Mouse (Mus musculus) forebrain, embryonic 13.5 days (tissue): Measurements from ENCODE around the gene Ntsr2. TPM values are rescaled to one million over a fixed set of nuclear protein-coding genes. Genes with fewer than 3 reads are reported as not detected.
"Not testable (repeated sequence)": the region's sequence is repeated elsewhere in the genome, so short reads cannot be mapped to it uniquely, and the experiment has no call there.

Source experiments
- ATAC-seq: fragments of 200-750 bp; cut with Nextera tagmentation; 2 replicates; pipeline ENCODE4 v1.8.0; 2017
- H3K27ac ChIP-seq: fragments of 300-500 bp; sonication (generic); 2 replicates; pipeline ENCODE4 v1.5.1; 2015; ENCODE audit warnings: inconsistent platforms, mild to moderate bottlenecking, moderate library complexity
- H3K27me3 ChIP-seq: fragments of 300-500 bp; sonication (generic); 2 replicates; pipeline ENCODE4 v1.6.1; 2015; ENCODE audit warnings: mild to moderate bottlenecking, inconsistent platforms
- H3K36me3 ChIP-seq: fragments of 300-500 bp; sonication (generic); 2 replicates; pipeline ENCODE4 v1.6.1; 2015; ENCODE audit warnings: mild to moderate bottlenecking, inconsistent platforms; ENCODE audit not compliant: poor library complexity, severe bottlenecking
- H3K4me1 ChIP-seq: fragments of 300-500 bp; sonication (generic); 2 replicates; pipeline ENCODE4 v1.6.1; 2015; ENCODE audit warnings: inconsistent platforms
- H3K4me2 ChIP-seq: fragments of 300-500 bp; sonication (generic); 2 replicates; pipeline ENCODE4 v1.6.1; 2015; ENCODE audit warnings: inconsistent platforms, mild to moderate bottlenecking, moderate library complexity
- H3K4me3 ChIP-seq: fragments of 300-500 bp; sonication (generic); 2 replicates; pipeline ENCODE4 v1.5.1; 2015; ENCODE audit warnings: mild to moderate bottlenecking, inconsistent platforms
- H3K9ac ChIP-seq: fragments of 300-500 bp; sonication (generic); 2 replicates; pipeline ENCODE4 v1.6.1; 2015; ENCODE audit warnings: mild to moderate bottlenecking, inconsistent platforms
- H3K9me3 ChIP-seq: fragments of 300-500 bp; sonication (generic); replicated peaks from 2 replicates; pipeline ENCODE4 v1.6.1; 2016; ENCODE audit warnings: inconsistent platforms
- WGBS: fragments of 180-500 bp; shearing (Covaris S2); methylation state at CpG from one replicate; pipeline ENCODE4 v1.1.7; 2015; 5-methylcytosine and 5-hydroxymethylcytosine counted together
- polyA plus RNA-seq: library from polyadenylated mRNA; unstranded; fragments of >200 nt; fragmentation: Nextera tagmentation; extraction: Ambion mirVana; gene quantifications from 2 replicates; pipeline ENCODE4 v1.2.1, GENCODE M21; 2015

Ntsr2 gene
- polyA plus RNA-seq, 1 experiment from 2014 or later, result 0.99 TPM

- no peak overlapping the region for H3K27ac ChIP-seq
- no peak for ATAC-seq
- no peak overlapping the region for H3K4me3 ChIP-seq
- no peak overlapping the region for H3K9ac ChIP-seq
- no peak overlapping the region for H3K4me2 ChIP-seq
- peaks cover 8% of the 10 kb centered on the region for H3K4me1 ChIP-seq
- 76% methylated on average over 5 of the region's 5 CpGs for WGBS
- H3K36me3 ChIP-seq, result no peaks in the 10 kb centered on the region
- H3K9me3 ChIP-seq, result no peaks in the 10 kb centered on the region
- peaks cover 42% of the 10 kb centered on the region for H3K27me3 ChIP-seq
Observed at GRCm38 (mm10) chr12:16656906-16657875, 4.0 kb downstream of the Ntsr2 start.

DNA sequence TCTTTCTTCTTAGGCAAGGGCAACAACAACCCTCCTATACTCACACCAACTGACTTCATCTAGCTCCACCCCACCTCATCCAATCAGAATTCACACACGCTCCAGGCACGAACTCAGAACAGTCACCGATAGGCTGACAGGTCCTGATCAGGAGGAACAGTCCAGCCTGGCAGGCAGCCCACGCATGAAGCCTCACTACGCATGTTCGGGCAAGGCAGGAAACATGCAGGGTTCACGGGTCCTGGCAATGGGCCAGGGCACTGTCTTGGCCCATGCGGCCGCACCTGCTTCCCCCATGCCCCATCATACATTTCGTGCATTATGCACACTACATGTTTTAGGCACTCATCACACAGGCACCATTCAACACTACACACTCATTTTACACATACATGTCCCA lies 8.3 kb downstream of the Ntsr2 start:
- WGBS, result 85% methylated on average over 10 of the region's 10 CpGs
- no peak for ATAC-seq
- no peaks in the 10 kb centered on the region for H3K9me3 ChIP-seq

GRCm38 (mm10) chr12:16661936-16662335 lies 8.8 kb downstream of the Ntsr2 start:
- no peak overlapping the region for H3K4me2 ChIP-seq
- H3K9ac ChIP-seq, result no peak overlapping the region
- H3K9me3 ChIP-seq, result no peaks in the 10 kb centered on the region
- H3K36me3 ChIP-seq, result no peaks in the 10 kb centered on the region
- no peak overlapping the region for H3K27ac ChIP-seq
- 88% methylated on average over 2 of the region's 2 CpGs for WGBS
- H3K27me3 ChIP-seq, result no peaks in the 10 kb centered on the region
- no peaks in the 10 kb centered on the region for H3K4me1 ChIP-seq
- H3K4me3 ChIP-seq, result no peak overlapping the region
- no peak for ATAC-seq

More for the DNA sequence above, 8.3 kb downstream of the Ntsr2 start:
- Histone ChIP-seq H3K4me3 (no peak overlapping the region), H3K9ac (no peak overlapping the region), H3K36me3 (no peaks in the 10 kb centered on the region), H3K4me2 (no peak overlapping the region), H3K27me3 (0 out of 2 replicates have a peak, but pooled peaks cover 2% of the 10 kb centered on the region), H3K27ac (no peak overlapping the region), H3K4me1 (no peaks in the 10 kb centered on the region)

- Histone ChIP-seq H3K9me3 (no peaks in the 10 kb centered on the region), H3K4me2 (no peak overlapping the region), H3K4me3 (no peak overlapping the region), H3K36me3 (no peaks in the 10 kb centered on the region), H3K27ac (no peak overlapping the region), H3K9ac (no peak overlapping the region), H3K4me1 (no peaks in the 10 kb centered on the region), H3K27me3 (no peaks in the 10 kb centered on the region)
- WGBS, result 66% methylated on average over 6 of the region's 6 CpGs
- no peak for ATAC-seq
Observed at GRCm38 (mm10) chr12:16662955-16663585, 9.9 kb downstream of the Ntsr2 start.

DNA sequence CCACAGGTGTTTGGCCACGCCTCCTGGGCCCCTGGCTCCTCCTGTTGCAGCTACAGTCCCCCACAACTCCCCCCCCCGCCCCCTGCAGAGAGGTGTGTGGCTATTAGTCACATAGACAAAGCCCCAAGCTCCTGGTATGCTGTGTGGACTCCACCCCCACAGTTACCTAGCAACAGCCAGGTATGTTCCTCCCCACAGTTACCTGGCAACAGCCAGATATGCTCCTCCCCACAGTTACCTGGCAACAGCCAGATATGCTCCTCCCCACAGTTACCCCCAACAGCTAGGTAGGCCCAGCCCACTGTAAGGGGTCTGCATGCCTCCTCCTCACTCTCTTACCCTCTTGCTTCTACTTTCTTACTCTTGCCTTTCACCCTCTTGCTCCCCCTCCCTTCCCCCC lies 11.8 kb downstream of the Ntsr2 start:
- H3K4me2 ChIP-seq, result no peak overlapping the region
- no peak overlapping the region for H3K9ac ChIP-seq
- H3K27ac ChIP-seq, result no peak overlapping the region
- H3K36me3 ChIP-seq, result no peaks in the 10 kb centered on the region
- no peaks in the 10 kb centered on the region for H3K9me3 ChIP-seq
- peaks cover 5% of the 10 kb centered on the region; the same call in 1 of the 2 replicates for H3K4me1 ChIP-seq
- H3K4me3 ChIP-seq, result no peak overlapping the region
- WGBS, result 0% methylated on average over 1 of the region's 2 CpGs
- ATAC-seq, result no peak; the same call in 1 of the 2 replicates
- H3K27me3 ChIP-seq, result no peaks in the 10 kb centered on the region

DNA sequence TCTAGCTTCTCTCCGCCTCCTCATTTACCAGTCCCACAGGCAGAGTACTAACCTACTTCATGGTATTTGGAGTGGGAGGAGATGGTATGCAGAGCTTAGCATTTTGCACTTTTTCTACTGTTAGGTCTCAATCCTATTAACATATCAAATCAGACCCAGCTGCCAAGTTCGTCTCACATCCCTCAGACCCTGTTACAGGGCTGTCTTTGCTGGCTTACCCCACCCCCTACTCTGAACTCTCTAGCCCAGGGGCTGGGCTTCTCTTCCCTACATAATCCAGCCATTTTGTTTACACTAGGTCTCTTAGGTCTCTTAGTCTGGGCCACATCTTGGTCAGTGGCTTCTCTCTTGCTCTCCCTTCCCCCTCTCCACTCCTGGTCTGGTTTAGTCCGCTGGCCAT lies 16.0 kb downstream of the Ntsr2 start:
- Histone ChIP-seq H3K36me3 (no peaks in the 10 kb centered on the region), H3K27me3 (no peaks in the 10 kb centered on the region), H3K27ac (no peak overlapping the region), H3K4me1 (peaks cover 5% of the 10 kb centered on the region; the same call in 1 of the 2 replicates), H3K4me3 (no peak overlapping the region), H3K9me3 (no peaks in the 10 kb centered on the region), H3K4me2 (no peak overlapping the region), H3K9ac (no peak overlapping the region)
- no peak for ATAC-seq
- WGBS, result 74% methylated on average over 3 of the region's 3 CpGs

DNA sequence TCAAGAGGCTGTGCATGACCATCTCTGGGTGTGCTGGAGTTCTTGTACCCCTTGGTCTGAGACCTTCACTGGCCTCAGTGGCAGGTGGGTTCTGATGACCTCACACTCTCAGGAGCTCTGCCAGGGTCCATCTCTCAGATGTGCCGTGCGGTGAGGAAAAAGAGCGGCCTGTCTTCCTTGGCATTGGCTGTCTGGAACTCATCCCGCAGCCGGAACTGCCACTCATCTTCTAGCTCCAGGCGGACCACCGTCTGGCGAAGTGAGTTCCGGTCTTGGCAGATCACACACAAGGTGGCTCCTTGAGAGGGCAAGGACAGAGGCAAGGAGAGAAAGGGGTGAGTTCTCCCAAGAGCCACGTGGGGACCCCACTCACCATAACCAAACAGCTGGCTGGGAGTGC lies 19.1 kb downstream of the Ntsr2 start:
- peaks cover 5% of the 10 kb centered on the region; the same call in 1 of the 2 replicates for H3K4me1 ChIP-seq
- no peak overlapping the region for H3K4me2 ChIP-seq
- H3K9me3 ChIP-seq, result no peaks in the 10 kb centered on the region
- ATAC-seq, result no peak
- no peak overlapping the region for H3K9ac ChIP-seq
- no peak overlapping the region for H3K27ac ChIP-seq
- H3K4me3 ChIP-seq, result no peak overlapping the region
- no peaks in the 10 kb centered on the region for H3K27me3 ChIP-seq
- 94% methylated on average over 10 of the region's 10 CpGs for WGBS
- H3K36me3 ChIP-seq, result no peaks in the 10 kb centered on the region

DNA sequence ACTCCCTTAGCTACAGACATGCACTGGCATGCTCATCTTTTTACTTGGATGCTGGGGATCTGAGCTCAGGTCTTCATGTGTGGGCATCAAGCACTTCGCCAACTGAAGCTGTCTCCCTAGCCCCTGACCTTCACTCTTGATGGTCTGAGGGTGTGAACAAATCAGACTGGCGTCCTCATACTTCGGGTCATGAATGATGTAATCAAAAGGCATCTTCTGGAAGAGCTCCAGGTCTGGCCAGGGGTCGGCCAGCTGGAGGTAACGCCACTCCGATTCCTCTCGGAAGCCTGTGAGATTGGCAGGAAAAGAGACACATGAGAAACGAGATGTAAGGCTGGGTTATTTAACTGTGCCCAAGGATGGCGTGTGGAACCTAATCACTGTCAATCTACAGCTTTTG lies 37.4 kb downstream of the Ntsr2 start:
- 89% methylated on average over 9 of the region's 9 CpGs for WGBS
- H3K27ac ChIP-seq, result no peak overlapping the region
- no peaks in the 10 kb centered on the region for H3K27me3 ChIP-seq
- H3K36me3 ChIP-seq, result no peaks in the 10 kb centered on the region
- no peak overlapping the region for H3K4me3 ChIP-seq
- H3K9ac ChIP-seq, result no peak overlapping the region
- no peaks in the 10 kb centered on the region for H3K9me3 ChIP-seq
- H3K4me1 ChIP-seq, result no peaks in the 10 kb centered on the region
- no peak overlapping the region for H3K4me2 ChIP-seq
- ATAC-seq, result no peak

DNA sequence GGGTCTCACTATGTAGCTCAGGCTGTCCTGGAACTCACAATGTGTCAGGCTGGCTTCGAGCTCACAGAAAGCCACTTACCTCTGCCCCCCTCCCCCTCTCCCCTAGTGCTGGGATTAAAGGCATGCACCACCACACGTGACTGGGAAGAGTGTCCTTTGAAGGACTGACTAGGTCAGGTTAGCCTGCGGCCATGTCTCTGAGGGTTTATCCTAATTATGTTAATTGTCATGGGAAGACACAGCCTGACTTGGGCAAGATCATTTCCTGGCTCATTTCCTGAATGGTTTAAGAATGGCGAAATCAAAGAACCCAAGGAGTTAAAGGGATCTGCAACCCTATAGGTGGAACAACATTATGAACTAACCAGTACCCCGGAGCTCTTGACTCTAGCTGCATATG lies 41.6 kb downstream of the Ntsr2 start:
- Histone ChIP-seq H3K4me2 (no peak overlapping the region), H3K27me3 (no peaks in the 10 kb centered on the region), H3K9ac (no peak overlapping the region), H3K4me3 (no peak overlapping the region), H3K4me1 (no peaks in the 10 kb centered on the region), H3K9me3 (no peaks in the 10 kb centered on the region), H3K27ac (no peak overlapping the region), H3K36me3 (no peaks in the 10 kb centered on the region)
- no peak for ATAC-seq
- 78% methylated on average over 5 of the region's 5 CpGs for WGBS

GRCm38 (mm10) chr12:16695252-16695651 lies 42.1 kb downstream of the Ntsr2 start:
- H3K4me1 ChIP-seq, H3K9ac ChIP-seq, H3K4me3 ChIP-seq, H3K4me2 ChIP-seq, ATAC-seq, H3K9me3 ChIP-seq, H3K27me3 ChIP-seq, H3K36me3 ChIP-seq, H3K27ac ChIP-seq: not testable (repeated sequence)
- WGBS, result 98% methylated on average over 7 of the region's 8 CpGs

DNA sequence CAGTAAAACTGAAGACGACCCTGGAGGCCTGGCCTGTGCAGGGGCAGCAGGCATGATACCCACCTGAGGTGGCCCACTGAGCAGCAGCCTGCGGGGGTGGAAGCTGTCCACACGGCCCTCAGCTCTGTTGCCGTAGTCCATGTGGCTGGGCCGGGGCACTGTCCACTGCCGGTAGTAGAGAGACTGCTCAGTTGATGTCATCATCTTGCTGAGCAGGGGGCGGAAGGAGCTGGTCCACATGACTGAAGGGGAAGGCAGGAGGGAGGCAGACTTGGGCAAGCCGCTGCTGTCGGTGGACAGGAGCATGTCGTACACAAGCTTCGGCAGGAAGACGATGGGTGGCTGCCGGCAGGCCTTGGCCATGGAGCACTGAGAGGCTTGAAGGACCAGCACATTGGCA lies 43.0 kb downstream of the Ntsr2 start:
- no peak overlapping the region for H3K9ac ChIP-seq
- H3K4me1 ChIP-seq, result no peaks in the 10 kb centered on the region
- H3K27ac ChIP-seq, result no peak overlapping the region
- no peaks in the 10 kb centered on the region for H3K9me3 ChIP-seq
- H3K36me3 ChIP-seq, result no peaks in the 10 kb centered on the region
- no peaks in the 10 kb centered on the region for H3K27me3 ChIP-seq
- ATAC-seq, result no peak
- 88% methylated on average over 13 of the region's 13 CpGs for WGBS
- no peak overlapping the region for H3K4me3 ChIP-seq
- no peak overlapping the region for H3K4me2 ChIP-seq

DNA sequence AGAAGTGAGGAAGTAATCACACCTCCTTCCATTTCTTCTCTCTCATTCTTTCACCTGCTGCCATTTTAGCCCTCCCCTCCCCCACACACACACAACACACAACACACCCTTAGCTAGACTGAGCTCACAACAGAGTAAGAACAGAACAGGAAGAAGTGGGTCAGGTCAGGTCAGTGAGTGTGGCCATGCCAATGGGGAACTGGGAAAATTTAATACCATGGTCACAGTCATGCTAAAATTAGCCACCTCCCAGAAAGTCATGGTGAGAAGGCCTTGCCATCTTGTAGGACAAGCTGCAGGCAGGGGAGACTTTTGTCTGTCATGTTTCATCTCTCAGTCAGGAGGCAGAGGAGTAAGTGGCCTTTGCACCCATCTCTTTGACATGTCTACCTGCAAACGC lies 45.5 kb downstream of the Ntsr2 start:
- Histone ChIP-seq H3K36me3 (no peaks in the 10 kb centered on the region), H3K27ac (no peak overlapping the region)
- 94% methylated on average over 1 of the region's 1 CpGs for WGBS

More for the DNA sequence above, 45.5 kb downstream of the Ntsr2 start:
- Histone ChIP-seq H3K9me3 (no peaks in the 10 kb centered on the region), H3K4me3 (no peak overlapping the region), H3K4me1 (no peaks in the 10 kb centered on the region), H3K9ac (no peak overlapping the region), H3K4me2 (no peak overlapping the region), H3K27me3 (no peaks in the 10 kb centered on the region)
- no peak for ATAC-seq
